Mouse (Mus musculus) intestine, embryonic 15.5 days (tissue): ENCODE measurements at regions not wholly inside any gene's neighbourhood (a gene's known extent, or its start where the extent isn't known, plus 50 kb on each side); places are given as distances from the start of the nearest gene placed in this dataset.

Source experiments
- ATAC-seq: fragments of 200-750 bp; cut with Nextera tagmentation; 2 replicates; pipeline ENCODE4 v1.8.0; 2017; ENCODE audit warnings: moderate TSS enrichment, moderate library complexity
- H3K27ac ChIP-seq: fragments of 300-500 bp; sonication (generic); 2 replicates; pipeline ENCODE4 v1.5.1; 2015; ENCODE audit warnings: mild to moderate bottlenecking, inconsistent platforms
- H3K27me3 ChIP-seq: fragments of 300-500 bp; sonication (generic); replicated peaks from 2 replicates; pipeline ENCODE4 v1.6.1; 2015; ENCODE audit warnings: inconsistent platforms
- H3K36me3 ChIP-seq: fragments of 300-500 bp; sonication (generic); 2 replicates; pipeline ENCODE4 v1.6.1; 2015; ENCODE audit warnings: inconsistent platforms
- H3K4me1 ChIP-seq: fragments of 300-500 bp; sonication (generic); replicated peaks from 2 replicates; pipeline ENCODE4 v1.6.1; 2015; ENCODE audit warnings: inconsistent platforms
- H3K4me2 ChIP-seq: fragments of 300-500 bp; sonication (generic); replicated peaks from 2 replicates; pipeline ENCODE4 v1.6.1; 2015; ENCODE audit warnings: mild to moderate bottlenecking, inconsistent platforms
- H3K4me3 ChIP-seq: fragments of 300-500 bp; sonication (generic); replicated peaks from 2 replicates; pipeline ENCODE4 v1.5.1; 2015; ENCODE audit warnings: inconsistent platforms
- H3K9ac ChIP-seq: fragments of 300-500 bp; sonication (generic); 2 replicates; pipeline ENCODE4 v1.6.1; 2015; ENCODE audit warnings: inconsistent platforms
- H3K9me3 ChIP-seq: fragments of 300-500 bp; sonication (generic); 2 replicates; pipeline ENCODE4 v1.6.1; 2016; ENCODE audit warnings: inconsistent platforms
- WGBS: fragments of 180-500 bp; shearing (Covaris S2); methylation state at CpG from one replicate; pipeline ENCODE4 v1.1.7; 2015; 5-methylcytosine and 5-hydroxymethylcytosine counted together

GRCm38 (mm10) chr3:80205351-80205750 lies 321.0 kb downstream of the Fam198b start:
- no peak overlapping the region for H3K4me2 ChIP-seq

GRCm38 (mm10) chr3:80207022-80207421 lies 322.7 kb downstream of the Fam198b start:
- no peak overlapping the region for H3K4me3 ChIP-seq
- H3K9me3 ChIP-seq: no peaks in the 10 kb centered on the region
- no peak overlapping the region for H3K9ac ChIP-seq
- no peak overlapping the region for H3K4me2 ChIP-seq
- H3K27me3 ChIP-seq: no peaks in the 10 kb centered on the region
- ATAC-seq: no peak
- H3K27ac ChIP-seq: no peak overlapping the region
- WGBS: 46% methylated on average over 1 of the region's 1 CpGs
- no peaks in the 10 kb centered on the region for H3K36me3 ChIP-seq
- no peaks in the 10 kb centered on the region for H3K4me1 ChIP-seq

More at GRCm38 (mm10) chr3:80205351-80205750, 321.0 kb downstream of the Fam198b start:
- ATAC-seq: no peak
- no peaks in the 10 kb centered on the region for H3K27me3 ChIP-seq
- no peak overlapping the region for H3K4me3 ChIP-seq
- WGBS: 75% methylated on average over 6 of the region's 6 CpGs
- no peaks in the 10 kb centered on the region for H3K36me3 ChIP-seq
- no peak overlapping the region for H3K9ac ChIP-seq
- no peaks in the 10 kb centered on the region for H3K9me3 ChIP-seq
- no peaks in the 10 kb centered on the region for H3K4me1 ChIP-seq
- no peak overlapping the region for H3K27ac ChIP-seq

- Histone ChIP-seq H3K4me3 (no peak overlapping the region), H3K4me2 (no peak overlapping the region), H3K9ac (no peak overlapping the region), H3K36me3 (no peaks in the 10 kb centered on the region), H3K9me3 (no peaks in the 10 kb centered on the region), H3K4me1 (no peaks in the 10 kb centered on the region), H3K27me3 (no peaks in the 10 kb centered on the region), H3K27ac (no peak overlapping the region)
- 84% methylated on average over 2 of the region's 2 CpGs for WGBS
- no peak for ATAC-seq
Measured at GRCm38 (mm10) chr3:80208028-80208427, 323.7 kb downstream of the Fam198b start.

- no peaks in the 10 kb centered on the region for H3K9me3 ChIP-seq
- ATAC-seq: no peak
Measured at GRCm38 (mm10) chr3:80209596-80209995, 325.3 kb downstream of the Fam198b start.

GRCm38 (mm10) chr3:80211323-80212109 lies 327.2 kb downstream of the Fam198b start:
- Histone ChIP-seq H3K4me2 (no peak overlapping the region), H3K9ac (no peak overlapping the region), H3K36me3 (no peaks in the 10 kb centered on the region), H3K4me1 (no peaks in the 10 kb centered on the region), H3K9me3 (no peaks in the 10 kb centered on the region), H3K27me3 (no peaks in the 10 kb centered on the region), H3K4me3 (no peak overlapping the region), H3K27ac (no peak overlapping the region)
- no peak for ATAC-seq
- 41% methylated on average over 3 of the region's 3 CpGs for WGBS

More at GRCm38 (mm10) chr3:80209596-80209995, 325.3 kb downstream of the Fam198b start:
- no peaks in the 10 kb centered on the region for H3K27me3 ChIP-seq
- no peaks in the 10 kb centered on the region for H3K36me3 ChIP-seq
- H3K4me3 ChIP-seq: no peak overlapping the region
- H3K4me2 ChIP-seq: no peak overlapping the region
- H3K27ac ChIP-seq: no peak overlapping the region
- H3K9ac ChIP-seq: no peak overlapping the region
- no peaks in the 10 kb centered on the region for H3K4me1 ChIP-seq

GRCm38 (mm10) chr3:80248611-80249010 lies 364.3 kb downstream of the Fam198b start:
- Histone ChIP-seq H3K9me3 (no peaks in the 10 kb centered on the region), H3K4me3 (no peak overlapping the region), H3K4me1 (no peaks in the 10 kb centered on the region), H3K36me3 (no peaks in the 10 kb centered on the region), H3K4me2 (no peak overlapping the region), H3K27ac (no peak overlapping the region), H3K27me3 (no peaks in the 10 kb centered on the region), H3K9ac (no peak overlapping the region)
- WGBS: 50% methylated on average over 5 of the region's 5 CpGs
- ATAC-seq: no peak

- WGBS: 73% methylated on average over 3 of the region's 3 CpGs
- no peak for ATAC-seq
- no peaks in the 10 kb centered on the region for H3K4me1 ChIP-seq
- H3K4me2 ChIP-seq: no peak overlapping the region
- H3K9me3 ChIP-seq: no peaks in the 10 kb centered on the region
- H3K36me3 ChIP-seq: no peaks in the 10 kb centered on the region
- no peak overlapping the region for H3K4me3 ChIP-seq
- H3K27me3 ChIP-seq: no peaks in the 10 kb centered on the region
- no peak overlapping the region for H3K9ac ChIP-seq
- H3K27ac ChIP-seq: no peak overlapping the region
Measured at GRCm38 (mm10) chr3:80249974-80250373, 365.6 kb downstream of the Fam198b start.

GRCm38 (mm10) chr3:80255304-80255703 lies 371.0 kb downstream of the Fam198b start:
- 85% methylated on average over 3 of the region's 3 CpGs for WGBS
- no peaks in the 10 kb centered on the region for H3K9me3 ChIP-seq
- no peak overlapping the region for H3K9ac ChIP-seq
- ATAC-seq: no peak
- no peak overlapping the region for H3K27ac ChIP-seq
- no peak overlapping the region for H3K4me2 ChIP-seq
- no peak overlapping the region for H3K4me3 ChIP-seq
- H3K36me3 ChIP-seq: no peaks in the 10 kb centered on the region
- H3K4me1 ChIP-seq: no peaks in the 10 kb centered on the region
- H3K27me3 ChIP-seq: no peaks in the 10 kb centered on the region

- WGBS: 82% methylated on average over 3 of the region's 3 CpGs
- H3K27me3 ChIP-seq: no peaks in the 10 kb centered on the region
- ATAC-seq: no peak
Measured at GRCm38 (mm10) chr3:80256383-80256782, 372.1 kb downstream of the Fam198b start.

GRCm38 (mm10) chr3:80263095-80263494 lies 378.8 kb downstream of the Fam198b start:
- H3K9ac ChIP-seq: no peak overlapping the region
- WGBS: 79% methylated on average over 2 of the region's 2 CpGs
- H3K27me3 ChIP-seq: no peaks in the 10 kb centered on the region
- H3K27ac ChIP-seq: no peak overlapping the region
- no peaks in the 10 kb centered on the region for H3K9me3 ChIP-seq
- H3K4me3 ChIP-seq: no peak overlapping the region
- H3K36me3 ChIP-seq: no peaks in the 10 kb centered on the region
- ATAC-seq: no peak
- no peak overlapping the region for H3K4me2 ChIP-seq
- H3K4me1 ChIP-seq: no peaks in the 10 kb centered on the region

More at GRCm38 (mm10) chr3:80256383-80256782, 372.1 kb downstream of the Fam198b start:
- H3K4me2 ChIP-seq: no peak overlapping the region
- H3K27ac ChIP-seq: no peak overlapping the region
- no peak overlapping the region for H3K4me3 ChIP-seq
- no peak overlapping the region for H3K9ac ChIP-seq
- no peaks in the 10 kb centered on the region for H3K4me1 ChIP-seq
- no peaks in the 10 kb centered on the region for H3K36me3 ChIP-seq
- no peaks in the 10 kb centered on the region for H3K9me3 ChIP-seq

GRCm38 (mm10) chr3:80284656-80285055 lies 400.3 kb downstream of the Fam198b start:
- H3K9me3 ChIP-seq: no peaks in the 10 kb centered on the region
- no peak overlapping the region for H3K27ac ChIP-seq
- no peak overlapping the region for H3K9ac ChIP-seq
- WGBS: 75% methylated on average over 1 of the region's 1 CpGs
- no peaks in the 10 kb centered on the region for H3K4me1 ChIP-seq
- no peak overlapping the region for H3K4me2 ChIP-seq
- H3K36me3 ChIP-seq: no peaks in the 10 kb centered on the region
- H3K4me3 ChIP-seq: no peak overlapping the region
- ATAC-seq: no peak
- no peaks in the 10 kb centered on the region for H3K27me3 ChIP-seq

- no peak overlapping the region for H3K4me3 ChIP-seq
- ATAC-seq: no peak
- H3K4me1 ChIP-seq: no peaks in the 10 kb centered on the region
- H3K4me2 ChIP-seq: no peak overlapping the region
- H3K36me3 ChIP-seq: no peaks in the 10 kb centered on the region
- WGBS: 81% methylated on average over 3 of the region's 3 CpGs
- H3K9me3 ChIP-seq: no peaks in the 10 kb centered on the region
- H3K27ac ChIP-seq: no peak overlapping the region
- H3K27me3 ChIP-seq: no peaks in the 10 kb centered on the region
- no peak overlapping the region for H3K9ac ChIP-seq
Measured at GRCm38 (mm10) chr3:80285246-80285645, 400.9 kb downstream of the Fam198b start.

GRCm38 (mm10) chr3:80293485-80293884 lies 409.2 kb downstream of the Fam198b start:
- WGBS: 75% methylated on average over 4 of the region's 4 CpGs
- no peak overlapping the region for H3K4me2 ChIP-seq
- no peak overlapping the region for H3K4me3 ChIP-seq
- H3K9me3 ChIP-seq: no peaks in the 10 kb centered on the region
- no peaks in the 10 kb centered on the region for H3K27me3 ChIP-seq
- no peak for ATAC-seq
- H3K9ac ChIP-seq: no peak overlapping the region
- no peaks in the 10 kb centered on the region for H3K4me1 ChIP-seq
- no peaks in the 10 kb centered on the region for H3K36me3 ChIP-seq
- no peak overlapping the region for H3K27ac ChIP-seq
